Mouse (Mus musculus): ENCODE data around the gene Esrrg.

DNA sequence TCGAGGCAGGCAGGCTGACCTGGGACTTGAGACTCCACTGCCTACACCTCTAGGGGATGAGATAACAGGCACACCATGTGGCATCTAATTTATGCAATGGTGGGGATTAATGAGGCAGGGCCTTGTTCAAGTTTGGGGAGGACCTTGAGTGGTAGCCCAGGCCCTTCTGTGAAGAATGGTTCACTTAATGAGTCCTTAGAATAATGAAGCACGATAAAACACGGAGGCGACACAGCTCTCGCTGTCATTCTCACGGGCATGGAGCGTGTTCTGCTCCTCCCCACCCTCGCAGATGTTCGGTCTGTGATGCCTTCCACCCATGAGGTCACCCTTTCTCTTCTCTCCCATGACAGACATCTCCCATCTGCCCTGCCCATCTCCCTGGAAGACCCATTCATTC, 350.6 kb downstream of the Esrrg start:
- no peak for TF ChIP-seq CTCF (IDR thresholded peaks at IDR 0.05; ENCODE audit: borderline replicate concordance, insufficient read depth, low read depth, low read length)
- TF ChIP-seq POLR2A (IDR thresholded peaks at IDR 0.05; ENCODE audit: borderline replicate concordance, insufficient read depth, low read length), result no peak

Data from cerebellum, adult 2 months (tissue).